Mouse (Mus musculus): Measurements from ENCODE around the gene Rho. TPM values are rescaled to one million over a fixed set of nuclear protein-coding genes. Genes with fewer than 3 reads are reported as not detected.

The Rho gene
- polyA plus RNA-seq (2016; fragmentation: Nextera tagmentation; extraction: Ambion mirVana), result 0.43 TPM in 1 of 2 replicates, not detected in the other

GRCm38 (mm10) chr6:115931639-115932038 lies at the start of gene Rho:
Gene Rho, plus strand, starts transcription at chr6:115931748.
- no peaks in the 10 kb centered on the region for H3K27me3 ChIP-seq
- no peaks in the 10 kb centered on the region for H3K36me3 ChIP-seq (replicated peaks)
- 86% methylated on average over 14 of the region's 14 CpGs for WGBS
- peaks cover 19% of the 10 kb centered on the region for H3K4me1 ChIP-seq
- H3K4me2 ChIP-seq, result no peak within 1 kb of the TSS
- H3K9me3 ChIP-seq, result no peaks in the 10 kb centered on the region
- H3K9ac ChIP-seq, result no peak within 1 kb of the TSS
- H3K27ac ChIP-seq, result no peak within 1 kb of the TSS
- H3K4me3 ChIP-seq (replicated peaks), result no peak within 1 kb of the TSS
- ATAC-seq (ENCODE audit: low FRiP score), result no peak

DNA sequence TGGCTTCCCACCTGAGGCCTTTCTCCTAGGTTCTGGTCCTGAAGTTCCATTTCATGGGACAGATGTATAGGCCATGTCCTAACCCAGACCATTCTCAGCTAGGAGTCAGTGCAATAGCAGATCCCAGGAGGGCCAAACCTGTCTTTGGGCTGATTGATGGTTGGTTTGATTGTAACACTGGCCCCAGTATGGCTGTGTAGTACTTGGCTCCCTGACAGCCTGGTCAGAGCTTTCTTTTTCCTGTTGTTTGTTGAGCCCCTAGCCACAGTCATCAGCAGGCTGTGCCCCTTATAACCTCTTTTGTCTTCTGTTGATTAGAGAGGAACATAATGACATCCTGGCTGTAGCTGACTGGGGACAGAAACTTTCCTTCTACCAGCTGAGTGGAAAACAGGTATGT lies 47.5 kb upstream of the Rho start:
- H3K36me3 ChIP-seq (replicated peaks), result peaks cover 39% of the 10 kb centered on the region
- H3K4me1 ChIP-seq, result no peaks in the 10 kb centered on the region
- no peak overlapping the region for H3K27ac ChIP-seq
- no peak for ATAC-seq (ENCODE audit: low FRiP score)
- H3K9me3 ChIP-seq, result 0 out of 2 replicates have a peak, but pooled peaks cover 4% of the 10 kb centered on the region
- no peaks in the 10 kb centered on the region for H3K27me3 ChIP-seq
- no peak overlapping the region for H3K4me3 ChIP-seq (replicated peaks)
- no peak overlapping the region for H3K4me2 ChIP-seq
- H3K9ac ChIP-seq, result no peak overlapping the region

DNA sequence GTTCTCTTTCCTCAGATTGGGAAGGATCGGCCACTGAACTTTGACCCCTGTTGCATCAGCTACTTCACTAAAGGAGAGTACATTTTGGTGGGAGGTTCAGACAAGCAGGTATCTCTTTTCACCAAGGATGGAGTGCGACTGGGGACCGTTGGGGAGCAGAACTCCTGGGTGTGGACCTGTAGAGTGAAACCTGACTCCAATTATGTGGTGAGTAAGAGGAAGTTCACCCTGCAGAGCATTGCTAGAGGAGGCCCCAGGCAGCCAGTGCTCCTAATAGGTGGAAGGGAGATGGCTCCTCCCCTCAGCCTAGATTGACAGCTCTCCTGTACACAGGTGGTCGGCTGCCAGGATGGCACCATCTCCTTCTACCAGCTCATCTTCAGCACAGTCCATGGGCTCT lies 44.7 kb upstream of the Rho start:
- Histone ChIP-seq H3K27ac (no peak overlapping the region), H3K27me3 (no peaks in the 10 kb centered on the region), H3K4me2 (no peak overlapping the region), H3K4me3 (replicated peaks) (no peak overlapping the region), H3K36me3 (replicated peaks) (peaks cover 46% of the 10 kb centered on the region), H3K4me1 (peaks cover 16% of the 10 kb centered on the region), H3K9ac (no peak overlapping the region), H3K9me3 (0 out of 2 replicates have a peak, but pooled peaks cover 4% of the 10 kb centered on the region)
- 65% methylated on average over 4 of the region's 4 CpGs for WGBS
- ATAC-seq (ENCODE audit: low FRiP score), result no peak

GRCm38 (mm10) chr6:115888296-115888695 lies 43.3 kb upstream of the Rho start:
- 0 out of 2 replicates have a peak, but pooled peaks cover 4% of the 10 kb centered on the region for H3K9me3 ChIP-seq
- no peak overlapping the region for H3K9ac ChIP-seq
- no peak for ATAC-seq (ENCODE audit: low FRiP score)
- H3K4me2 ChIP-seq, result no peak overlapping the region
- H3K4me1 ChIP-seq, result peaks cover 23% of the 10 kb centered on the region
- H3K27ac ChIP-seq, result no peak overlapping the region
- H3K36me3 ChIP-seq (replicated peaks), result peaks cover 51% of the 10 kb centered on the region
- WGBS, result 96% methylated on average over 3 of the region's 3 CpGs
- H3K27me3 ChIP-seq, result no peaks in the 10 kb centered on the region
- H3K4me3 ChIP-seq (replicated peaks), result no peak overlapping the region

GRCm38 (mm10) chr6:115890601-115891000 lies 40.9 kb upstream of the Rho start:
- H3K9me3 ChIP-seq, result 0 out of 2 replicates have a peak, but pooled peaks cover 4% of the 10 kb centered on the region
- H3K27ac ChIP-seq, result peak overlapping the region; percentile 78
- H3K4me3 ChIP-seq (replicated peaks), result no peak overlapping the region
- peaks cover 23% of the 10 kb centered on the region for H3K4me1 ChIP-seq
- no peaks in the 10 kb centered on the region for H3K27me3 ChIP-seq
- no peak overlapping the region for H3K9ac ChIP-seq
- WGBS, result 92% methylated on average over 8 of the region's 8 CpGs
- peaks cover 43% of the 10 kb centered on the region for H3K36me3 ChIP-seq (replicated peaks)
- no peak for ATAC-seq (ENCODE audit: low FRiP score)
- H3K4me2 ChIP-seq, result no peak overlapping the region

- Histone ChIP-seq H3K9ac (no peak overlapping the region), H3K4me2 (no peak overlapping the region), H3K27me3 (no peaks in the 10 kb centered on the region), H3K4me1 (peaks cover 23% of the 10 kb centered on the region), H3K27ac (peak overlapping the region; percentile 78), H3K36me3 (replicated peaks) (peaks cover 43% of the 10 kb centered on the region), H3K4me3 (replicated peaks) (no peak overlapping the region), H3K9me3 (0 out of 2 replicates have a peak, but pooled peaks cover 4% of the 10 kb centered on the region)
- WGBS, result 84% methylated on average over 6 of the region's 6 CpGs
- ATAC-seq (ENCODE audit: low FRiP score), result peak; percentile 47; the same call in 1 of the 2 replicates
These were observed 40.5 kb upstream of the Rho start for GRCm38 (mm10) chr6:115891061-115891460.

DNA sequence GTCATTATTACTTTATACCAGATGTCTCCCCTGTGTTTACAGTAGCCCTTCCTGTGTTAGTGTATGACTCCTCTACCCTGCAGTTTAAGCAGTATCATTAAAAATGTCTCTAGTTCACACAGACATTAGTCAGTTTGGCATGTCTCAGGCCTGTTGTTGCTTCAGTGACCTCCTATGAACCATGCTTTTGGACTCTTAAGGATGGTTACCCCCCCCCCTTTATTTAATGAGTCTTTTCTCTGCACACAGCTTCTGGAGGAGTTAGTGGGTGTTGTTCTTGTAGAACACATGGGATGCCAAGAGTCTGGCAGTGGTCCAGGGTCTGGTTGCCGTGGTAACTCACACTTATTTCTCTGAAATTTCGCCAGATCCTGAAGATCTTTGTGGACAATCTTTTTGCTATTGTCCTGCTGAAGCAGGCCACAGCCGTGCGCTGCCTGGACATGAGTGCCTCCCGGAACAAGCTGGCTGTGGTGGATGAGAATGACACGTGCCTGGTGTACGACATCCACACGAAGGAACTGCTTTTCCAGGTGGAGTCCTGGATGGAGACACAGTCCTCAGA lies 40.0 kb upstream of the Rho start:
- 32% methylated on average over 8 of the region's 8 CpGs for WGBS
- Histone ChIP-seq H3K27ac (peak overlapping the region; percentile 78), H3K27me3 (no peaks in the 10 kb centered on the region), H3K9ac (no peak overlapping the region), H3K4me3 (replicated peaks) (no peak overlapping the region), H3K36me3 (replicated peaks) (peaks cover 43% of the 10 kb centered on the region), H3K4me1 (peaks cover 23% of the 10 kb centered on the region), H3K4me2 (no peak overlapping the region), H3K9me3 (0 out of 2 replicates have a peak, but pooled peaks cover 4% of the 10 kb centered on the region)
- ATAC-seq (ENCODE audit: low FRiP score), result peak; percentile 59; the same call in 1 of the 2 replicates

- H3K4me3 ChIP-seq (replicated peaks), result no peak overlapping the region
- H3K9ac ChIP-seq, result no peak overlapping the region
- peaks cover 38% of the 10 kb centered on the region for H3K36me3 ChIP-seq (replicated peaks)
- peak overlapping the region; percentile 78 for H3K27ac ChIP-seq
- H3K4me1 ChIP-seq, result peaks cover 23% of the 10 kb centered on the region
- no peak overlapping the region for H3K4me2 ChIP-seq
- H3K9me3 ChIP-seq, result 0 out of 2 replicates have a peak, but pooled peaks cover 4% of the 10 kb centered on the region
- 0 out of 2 replicates have a peak, but pooled peaks have one; percentile 19 for ATAC-seq (ENCODE audit: low FRiP score)
- WGBS, result 52% methylated on average over 3 of the region's 3 CpGs
- no peaks in the 10 kb centered on the region for H3K27me3 ChIP-seq
These were observed 39.2 kb upstream of the Rho start for GRCm38 (mm10) chr6:115892363-115892762.

DNA sequence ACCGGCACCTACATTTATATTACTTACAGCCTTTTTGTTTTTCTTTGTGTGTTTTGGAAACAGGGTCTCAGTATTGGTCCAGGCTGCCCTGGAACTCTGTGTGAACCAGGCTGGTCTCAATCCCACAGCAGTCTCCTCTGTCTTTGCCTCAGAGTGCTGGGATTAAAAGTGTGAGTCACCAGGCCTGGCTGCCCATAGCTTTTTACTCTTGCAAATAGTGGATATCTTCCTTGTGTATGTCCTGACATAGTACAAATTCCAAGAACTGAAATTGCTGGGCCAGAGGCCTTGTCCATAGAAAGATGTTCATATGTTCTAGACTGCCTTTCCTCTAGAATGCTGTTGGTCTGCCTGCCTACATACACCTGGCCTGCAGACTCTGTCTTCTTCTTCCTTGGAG lies 35.2 kb upstream of the Rho start:
- Histone ChIP-seq H3K27me3 (no peaks in the 10 kb centered on the region), H3K27ac (no peak overlapping the region), H3K9me3 (no peaks in the 10 kb centered on the region), H3K36me3 (replicated peaks) (peaks cover 19% of the 10 kb centered on the region; the same call in 1 of the 2 replicates), H3K4me2 (no peak overlapping the region), H3K4me1 (peaks cover 13% of the 10 kb centered on the region), H3K4me3 (replicated peaks) (no peak overlapping the region), H3K9ac (no peak overlapping the region)
- no peak for ATAC-seq (ENCODE audit: low FRiP score)
- WGBS, result 30% methylated on average over 1 of the region's 1 CpGs

DNA sequence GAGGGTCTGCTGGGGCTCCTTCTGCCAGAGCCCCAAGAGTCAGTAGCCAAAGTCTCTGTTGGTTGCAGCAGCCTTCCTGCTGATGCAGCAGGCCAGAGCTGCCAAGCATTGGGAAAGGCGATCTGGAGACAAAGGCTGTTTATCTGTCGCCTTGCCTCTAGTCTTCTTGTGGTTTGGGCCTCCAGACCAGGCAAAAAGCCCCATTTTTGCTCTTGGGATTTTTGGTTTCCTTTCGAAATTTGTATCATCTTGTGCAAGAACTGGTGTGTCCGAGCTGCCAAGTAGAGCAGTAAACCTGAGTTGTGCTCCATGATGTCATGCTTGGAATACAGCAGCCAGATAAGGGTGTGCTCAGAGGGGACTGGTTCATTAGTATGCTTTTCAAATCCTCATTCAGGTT lies 34.4 kb upstream of the Rho start:
- ATAC-seq (ENCODE audit: low FRiP score), result no peak
- Histone ChIP-seq H3K9ac (no peak overlapping the region), H3K27ac (no peak overlapping the region), H3K27me3 (no peaks in the 10 kb centered on the region), H3K4me3 (replicated peaks) (no peak overlapping the region), H3K4me1 (peaks cover 10% of the 10 kb centered on the region), H3K36me3 (replicated peaks) (peaks cover 17% of the 10 kb centered on the region; the same call in 1 of the 2 replicates), H3K4me2 (no peak overlapping the region), H3K9me3 (no peaks in the 10 kb centered on the region)
- WGBS, result 85% methylated on average over 4 of the region's 4 CpGs

GRCm38 (mm10) chr6:115897926-115898520 lies 33.5 kb upstream of the Rho start:
- H3K27me3 ChIP-seq, result no peaks in the 10 kb centered on the region
- 83% methylated on average over 7 of the region's 7 CpGs for WGBS
- no peak for ATAC-seq (ENCODE audit: low FRiP score)
- no peak overlapping the region for H3K4me3 ChIP-seq (replicated peaks)
- H3K9me3 ChIP-seq, result no peaks in the 10 kb centered on the region
- no peak overlapping the region for H3K4me2 ChIP-seq
- H3K9ac ChIP-seq, result no peak overlapping the region
- H3K27ac ChIP-seq, result no peak overlapping the region
- peaks cover 4% of the 10 kb centered on the region; the same call in 1 of the 2 replicates for H3K4me1 ChIP-seq
- H3K36me3 ChIP-seq (replicated peaks), result peaks cover 14% of the 10 kb centered on the region; the same call in 1 of the 2 replicates

- WGBS, result 34% methylated on average over 3 of the region's 3 CpGs
- Histone ChIP-seq H3K27ac (no peak overlapping the region), H3K36me3 (replicated peaks) (peaks cover 11% of the 10 kb centered on the region; the same call in 1 of the 2 replicates), H3K9me3 (no peaks in the 10 kb centered on the region), H3K27me3 (no peaks in the 10 kb centered on the region), H3K4me2 (no peak overlapping the region), H3K4me3 (replicated peaks) (no peak overlapping the region), H3K4me1 (peaks cover 4% of the 10 kb centered on the region; the same call in 1 of the 2 replicates), H3K9ac (no peak overlapping the region)
- peak; percentile 63 for ATAC-seq (ENCODE audit: low FRiP score)
These were observed 30.5 kb upstream of the Rho start for GRCm38 (mm10) chr6:115901062-115901461.
